Mouse (Mus musculus) testis, postnatal 14 days (tissue): Measurements from ENCODE around the gene Olfr502.
"Not testable (repeated sequence)": the region's sequence is repeated elsewhere in the genome, so short reads cannot be mapped to it uniquely, and the experiment has no call there.

ENCODE experiments used
- DNase-seq: peaks from one replicate; pipeline ENCODE4 v3.0.0; 2021; ENCODE audit warnings: low spot score

The Olfr502 gene

GRCm38 (mm10) chr7:108524965-108525364 lies at the start of gene Olfr502:
Gene Olfr502, minus strand, starts transcription at chr7:108525065.
- no peak for DNase-seq

- DNase-seq: no peak
These were observed 40.8 kb upstream of the Olfr502 start, which contains the start of gene Olfr504 for GRCm38 (mm10) chr7:108565693-108566092. Gene Olfr504, minus strand, starts transcription at chr7:108565793.

- DNase-seq: not testable (repeated sequence)
These were observed 19.4 kb upstream of the Olfr502 start, which contains the start of gene Olfr503 for GRCm38 (mm10) chr7:108544227-108544626. Gene Olfr503, plus strand, starts transcription at chr7:108544527.

- DNase-seq: no peak
These were observed 17.6 kb upstream of the Olfr502 start for GRCm38 (mm10) chr7:108542416-108542815.
